Mouse (Mus musculus): ENCODE results near the gene Rbms2.
"Not testable (repeated sequence)": the region's sequence is repeated elsewhere in the genome, so short reads cannot be mapped to it uniquely, and the experiment has no call there.

The Rbms2 gene

DNA sequence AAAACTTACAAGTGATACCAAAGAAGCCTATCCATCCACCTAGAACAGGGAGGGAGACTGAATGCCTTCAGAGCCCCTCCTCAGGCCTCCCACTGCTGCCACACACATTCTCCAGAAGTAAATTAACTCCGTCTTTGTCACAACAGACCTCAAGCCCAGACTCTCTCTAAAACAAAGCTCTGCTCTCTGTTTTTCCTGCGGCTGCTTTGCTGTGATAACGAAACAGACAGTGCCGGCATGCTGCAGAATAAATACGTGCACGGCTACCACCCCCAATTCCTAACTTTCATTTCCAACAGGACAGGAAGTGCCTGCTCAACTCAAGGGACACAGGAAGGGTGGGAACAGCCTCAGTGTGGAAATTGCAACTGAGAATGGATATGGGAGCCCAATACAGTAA lies at the start of gene Rbms2:
Gene Rbms2 (minus strand): TSS at position 309 of the 400 bp plus-strand sequence.
- DNase-seq (ENCODE audit: low spot score in 2 of 2), result no peak

DNA sequence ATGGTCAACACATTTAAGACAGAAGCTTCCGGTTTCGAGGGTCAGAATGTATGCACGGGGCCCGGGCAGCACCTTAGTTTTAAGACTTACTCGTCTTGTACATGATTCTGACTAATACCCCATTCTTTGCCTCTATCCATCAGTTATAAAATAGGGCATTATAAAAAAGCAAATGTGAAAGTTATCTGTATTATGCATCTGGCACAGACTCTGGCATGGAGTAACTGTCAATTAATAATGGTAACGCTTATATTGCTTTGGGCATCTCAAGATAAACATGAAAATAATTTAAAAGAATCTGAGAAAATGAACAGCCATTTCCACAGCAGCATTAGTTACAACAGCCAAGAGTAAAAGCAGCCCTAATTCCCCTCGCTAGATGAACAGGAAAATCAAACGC lies 47.9 kb upstream of the Rbms2 start:
- no peak for DNase-seq (ENCODE audit: low spot score in 2 of 2)

DNA sequence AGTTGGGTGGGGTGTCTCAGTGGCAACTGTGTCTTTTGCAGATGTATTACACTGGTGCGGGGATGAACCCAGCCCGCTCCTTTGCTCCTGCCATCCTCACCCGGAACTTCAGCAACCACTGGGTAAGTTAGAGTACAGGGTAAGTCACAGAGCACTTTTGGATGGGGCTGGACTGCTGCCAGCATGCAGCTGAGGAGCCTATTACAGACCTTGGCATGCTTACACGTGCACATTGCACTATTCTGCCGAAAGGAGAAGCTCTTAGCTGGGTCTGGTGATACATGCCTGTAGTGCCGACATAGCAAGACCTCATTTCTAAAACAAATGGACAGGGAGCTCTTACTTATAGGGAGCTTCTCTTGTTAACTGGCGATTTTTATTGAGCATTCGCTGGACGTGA lies 47.5 kb upstream of the Rbms2 start:
- no peak for DNase-seq (ENCODE audit: low spot score in 2 of 2)

- DNase-seq (ENCODE audit: low spot score in 2 of 2), result no peak
These were observed 45.4 kb upstream of the Rbms2 start, which contains the start of gene Mip for GRCm38 (mm10) chr10:128225538-128225937. TSS of gene Mip (plus strand) at chr10:128225838.

DNA sequence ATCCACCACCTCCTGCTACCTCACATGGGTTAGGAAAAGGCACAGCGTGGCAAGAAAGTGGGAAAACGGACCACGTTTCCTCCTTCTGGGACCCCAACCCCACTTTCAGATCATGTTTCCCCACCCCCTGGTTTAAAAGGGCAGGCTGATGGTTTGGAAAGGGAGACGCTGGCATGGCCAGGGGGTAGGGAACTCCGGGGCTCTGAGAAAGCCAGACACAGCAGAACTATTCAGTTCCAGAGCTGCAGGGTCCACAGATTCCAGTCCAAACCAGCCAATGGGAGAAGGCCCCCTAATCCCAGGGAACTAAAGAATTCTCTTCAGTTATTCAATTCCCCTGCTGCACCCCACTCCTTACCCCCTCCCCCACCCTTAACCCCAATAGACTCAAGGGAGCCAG lies 45.0 kb upstream of the Rbms2 start:
- no peak for DNase-seq (ENCODE audit: low spot score in 2 of 2)

GRCm38 (mm10) chr10:128221533-128222286 lies 41.6 kb upstream of the Rbms2 start:
- DNase-seq (ENCODE audit: low spot score in 2 of 2), result no peak

GRCm38 (mm10) chr10:128218387-128219117 lies 38.5 kb upstream of the Rbms2 start:
- no peak for DNase-seq (ENCODE audit: low spot score in 2 of 2)

DNA sequence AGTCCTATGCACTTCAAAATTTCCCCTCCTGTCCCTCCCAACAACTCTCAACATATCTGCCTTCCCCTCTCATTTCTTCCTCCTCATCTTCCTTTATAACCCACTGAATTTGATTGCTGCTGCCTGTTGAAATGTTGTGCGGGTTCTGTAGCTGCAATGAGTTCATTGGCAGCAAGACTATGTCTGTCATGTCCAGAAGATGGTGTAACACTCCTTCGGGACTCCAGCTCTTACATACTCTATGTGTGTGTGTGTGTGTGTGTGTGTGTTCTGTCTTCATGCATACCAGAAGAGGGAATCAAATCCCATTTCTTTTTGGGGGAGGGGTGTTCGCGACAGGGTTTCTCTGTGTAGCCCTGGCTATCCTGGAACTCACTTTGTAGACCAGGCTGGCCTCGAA lies 34.9 kb upstream of the Rbms2 start:
- no peak for DNase-seq (ENCODE audit: low spot score in 2 of 2)

DNA sequence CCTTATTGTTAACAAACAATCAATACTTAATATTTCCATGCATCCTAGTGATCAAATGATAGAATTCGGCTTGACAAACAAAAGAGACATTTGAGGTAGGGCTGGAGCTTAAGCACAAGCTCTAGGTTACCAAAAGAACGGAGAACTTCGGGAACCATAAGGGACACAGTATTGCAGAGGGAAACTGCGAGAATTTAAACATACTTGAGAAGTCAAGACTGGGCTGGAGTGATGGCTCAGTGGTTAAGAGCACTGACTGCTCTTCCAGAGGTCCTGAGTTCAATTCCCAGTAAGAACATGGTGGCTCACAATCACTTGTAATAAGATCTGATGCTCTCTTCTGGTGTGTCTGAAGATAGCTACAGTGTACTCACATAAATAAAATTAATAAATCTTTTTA lies 34.0 kb upstream of the Rbms2 start:
- not testable (repeated sequence) for DNase-seq (ENCODE audit: low spot score in 2 of 2)

DNA sequence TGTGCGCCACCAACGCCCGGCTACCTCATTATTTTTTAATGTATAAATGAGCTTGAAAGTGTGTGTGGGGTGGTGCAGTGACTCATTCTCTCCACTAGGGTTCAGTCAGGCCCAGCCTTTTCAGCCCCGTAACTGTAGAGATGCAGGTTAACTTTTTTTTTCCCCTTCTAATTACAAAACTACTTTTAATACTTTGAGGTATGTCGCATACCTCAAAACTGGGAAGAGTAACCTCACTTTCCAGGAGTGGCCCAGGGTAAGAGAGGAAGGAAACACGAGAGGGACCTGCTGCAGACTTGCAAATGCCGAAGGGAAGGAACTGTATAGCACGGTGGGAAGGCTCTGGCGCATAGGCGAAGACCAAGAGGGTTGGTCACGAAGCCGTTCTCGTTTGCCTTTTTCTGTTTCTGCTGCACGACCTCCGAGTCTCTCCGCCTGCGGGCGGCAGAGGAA lies 32.8 kb upstream of the Rbms2 start:
- peak; percentile 42 to 69 for DNase-seq (ENCODE audit: low spot score in 2 of 2)

GRCm38 (mm10) chr10:128212148-128212547 lies 32.1 kb upstream of the Rbms2 start:
- DNase-seq (ENCODE audit: low spot score in 2 of 2), result no peak

- peak; percentile 77 to 88 for DNase-seq (ENCODE audit: low spot score in 2 of 2)
These were observed 31.5 kb upstream of the Rbms2 start, which contains the start of gene Spryd4 for GRCm38 (mm10) chr10:128211390-128212108. TSS of gene Spryd4 (minus strand) at chr10:128211807.

DNA sequence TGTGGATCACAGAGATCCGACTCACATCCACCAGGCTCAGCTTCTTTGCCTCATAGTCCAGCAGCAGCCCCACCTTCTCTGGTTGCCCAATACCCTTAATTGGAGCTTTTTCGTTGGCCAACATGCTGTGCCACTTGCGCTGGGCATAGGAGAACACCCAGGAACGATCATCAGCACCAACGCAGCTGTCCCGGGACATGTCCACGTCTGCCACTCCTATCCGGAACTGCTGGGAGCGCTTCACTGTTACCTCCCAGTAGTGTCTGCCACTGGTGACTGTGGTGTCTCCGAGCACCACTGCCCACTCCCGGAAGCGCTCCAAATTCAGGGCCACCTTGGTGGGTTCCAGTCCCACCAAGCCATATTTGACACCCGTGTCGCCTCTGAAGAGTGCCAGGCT lies 30.9 kb upstream of the Rbms2 start:
- DNase-seq (ENCODE audit: low spot score in 2 of 2), result no peak

DNA sequence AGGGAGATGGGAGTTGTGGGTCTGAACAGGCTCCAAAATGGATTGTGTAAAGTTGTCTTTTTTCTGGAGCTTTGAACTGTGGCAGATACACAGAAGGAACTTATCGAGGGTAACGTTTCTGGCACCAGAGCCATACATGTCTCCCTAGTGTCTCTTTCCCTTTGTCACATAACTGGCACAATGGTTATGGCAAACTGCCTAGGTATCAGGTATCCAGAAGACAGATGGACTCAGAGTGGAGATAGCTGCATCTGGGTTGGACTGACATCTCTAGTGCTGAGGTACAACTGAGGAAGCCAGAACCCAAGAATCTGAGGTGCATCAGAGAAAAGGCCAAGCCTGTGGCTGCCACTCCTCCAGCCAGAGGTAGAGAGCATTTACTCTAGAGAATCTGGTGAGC lies 30.0 kb upstream of the Rbms2 start:
- no peak for DNase-seq (ENCODE audit: low spot score in 2 of 2)

GRCm38 (mm10) chr10:128209311-128210009 lies 29.4 kb upstream of the Rbms2 start:
- no peak for DNase-seq (ENCODE audit: low spot score in 2 of 2)

DNA sequence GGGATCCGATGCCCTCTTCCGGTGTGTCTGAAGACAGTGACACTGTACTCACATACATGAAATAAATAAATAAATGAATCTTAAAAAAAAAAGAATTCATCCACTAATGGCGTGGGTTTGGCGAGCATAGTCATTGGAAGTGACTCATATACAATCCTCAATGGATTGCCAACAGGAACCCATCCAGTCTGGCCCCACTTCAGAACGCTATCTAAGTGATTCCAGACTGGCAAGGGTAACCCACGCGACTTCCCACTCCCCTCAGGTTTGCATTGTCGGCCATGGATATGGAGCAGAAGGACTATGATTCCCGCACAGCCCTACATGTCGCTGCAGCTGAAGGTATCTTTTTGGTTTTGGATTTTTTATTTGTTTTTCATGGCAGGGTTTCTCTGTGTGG lies 28.2 kb upstream of the Rbms2 start:
- no peak for DNase-seq (ENCODE audit: low spot score in 2 of 2)

GRCm38 (mm10) chr10:128204941-128205340 lies 24.8 kb upstream of the Rbms2 start:
- DNase-seq (ENCODE audit: low spot score in 2 of 2), result no peak

- no peak for DNase-seq (ENCODE audit: low spot score in 2 of 2)
These were observed 21.8 kb upstream of the Rbms2 start for GRCm38 (mm10) chr10:128201856-128202255.

DNA sequence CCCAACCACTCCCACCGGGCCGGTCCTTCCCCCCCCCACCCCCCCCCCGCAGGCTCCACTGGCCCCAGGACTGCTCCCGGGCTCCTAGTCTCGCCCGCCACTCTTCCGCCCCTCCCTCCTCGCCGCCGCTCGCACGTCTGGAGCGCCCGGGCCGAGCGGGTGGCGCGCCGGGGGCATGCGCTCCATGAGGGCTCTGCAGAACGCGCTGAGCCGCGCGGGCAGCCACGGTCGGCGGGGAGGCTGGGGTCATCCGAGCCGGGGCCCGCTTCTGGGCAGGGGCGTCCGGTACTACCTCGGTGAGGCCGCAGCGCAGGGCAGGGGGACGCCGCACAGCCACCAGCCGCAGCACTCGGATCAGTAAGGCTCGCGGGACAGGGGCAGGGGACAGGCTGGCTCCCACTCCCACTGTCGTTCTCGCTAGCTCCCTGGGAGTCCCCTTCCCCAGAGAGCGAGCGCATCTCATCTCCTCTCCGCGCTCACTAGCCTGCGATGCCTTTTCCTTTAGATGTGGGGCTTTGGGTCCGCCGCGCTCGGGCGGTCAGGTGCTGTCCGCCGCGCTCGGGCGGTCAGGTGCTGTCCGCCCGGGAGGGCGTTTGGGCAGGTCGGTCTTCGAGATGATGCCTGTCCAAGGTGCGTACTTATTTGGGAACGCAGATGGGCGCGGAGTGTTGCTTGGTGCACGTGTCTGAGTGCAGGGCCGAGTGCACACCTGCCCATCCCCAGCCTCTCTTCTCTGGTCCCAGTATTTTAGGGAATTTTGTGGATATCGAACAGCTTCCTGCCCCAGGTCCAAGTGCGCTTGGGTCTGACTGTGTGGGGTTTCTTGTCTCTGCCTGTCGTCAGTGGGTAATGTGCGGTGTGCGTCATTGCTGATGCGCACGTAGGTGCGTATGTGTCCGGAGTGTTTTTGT lies 14.7 kb upstream of the Rbms2 start:
- DNase-seq (ENCODE audit: low spot score in 2 of 2), result no peak

- peak; percentile 87 for DNase-seq (ENCODE audit: low spot score in 2 of 2)
These were observed 14.0 kb upstream of the Rbms2 start, which contains the start of gene Gls2 for GRCm38 (mm10) chr10:128194024-128194550. TSS of gene Gls2 (plus strand) at chr10:128194457.

Data from spleen, postnatal 14 days (tissue).